Mouse (Mus musculus): ENCODE measurements around the gene Gstm5.
A peak's percentile ranks its signal among the peaks of the same experiment; 100 is the strongest.
"Not testable (repeated sequence)": the region's sequence is repeated elsewhere in the genome, so short reads cannot be mapped to it uniquely, and the experiment has no call there.

The Gstm5 gene

GRCm38 (mm10) chr3:107895720-107896569 is at the start of gene Gstm5:
TSS of gene Gstm5 (plus strand) at chr3:107895821.
- peak; percentile 84 for DNase-seq (ENCODE audit: extremely low spot score, low spot score)

DNA sequence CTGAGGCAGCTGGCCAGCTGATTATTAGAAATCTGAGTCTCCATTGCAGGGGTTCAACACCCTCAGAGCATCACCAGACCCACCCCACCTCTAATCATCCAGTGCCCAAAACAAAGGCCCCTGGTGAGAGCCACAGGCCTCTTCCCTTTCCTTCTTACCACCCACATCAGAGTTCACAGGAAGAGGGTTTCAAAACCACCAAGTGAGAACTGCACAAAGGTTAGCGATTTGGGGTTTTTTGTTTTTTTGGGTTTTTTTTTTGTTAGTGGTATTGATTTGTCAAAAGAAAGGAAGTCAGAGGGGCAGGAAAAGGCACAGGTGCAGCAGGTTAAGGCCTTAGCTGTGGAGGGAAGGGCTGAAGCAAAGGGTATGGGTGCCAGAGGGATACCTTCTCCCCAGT is 49.4 kb upstream of the Gstm5 start:
- no peak for DNase-seq (ENCODE audit: extremely low spot score, low spot score)

- DNase-seq (ENCODE audit: extremely low spot score, low spot score) = no peak
These were observed 48.8 kb upstream of the Gstm5 start for GRCm38 (mm10) chr3:107846835-107847234.

- DNase-seq (ENCODE audit: extremely low spot score, low spot score) = no peak
These were observed 47.5 kb upstream of the Gstm5 start for GRCm38 (mm10) chr3:107848126-107848525.

GRCm38 (mm10) chr3:107849000-107849692 is 46.5 kb upstream of the Gstm5 start:
- no peak for DNase-seq (ENCODE audit: extremely low spot score, low spot score)

GRCm38 (mm10) chr3:107849693-107850031 is 46.0 kb upstream of the Gstm5 start:
- no peak for DNase-seq (ENCODE audit: extremely low spot score, low spot score)

DNA sequence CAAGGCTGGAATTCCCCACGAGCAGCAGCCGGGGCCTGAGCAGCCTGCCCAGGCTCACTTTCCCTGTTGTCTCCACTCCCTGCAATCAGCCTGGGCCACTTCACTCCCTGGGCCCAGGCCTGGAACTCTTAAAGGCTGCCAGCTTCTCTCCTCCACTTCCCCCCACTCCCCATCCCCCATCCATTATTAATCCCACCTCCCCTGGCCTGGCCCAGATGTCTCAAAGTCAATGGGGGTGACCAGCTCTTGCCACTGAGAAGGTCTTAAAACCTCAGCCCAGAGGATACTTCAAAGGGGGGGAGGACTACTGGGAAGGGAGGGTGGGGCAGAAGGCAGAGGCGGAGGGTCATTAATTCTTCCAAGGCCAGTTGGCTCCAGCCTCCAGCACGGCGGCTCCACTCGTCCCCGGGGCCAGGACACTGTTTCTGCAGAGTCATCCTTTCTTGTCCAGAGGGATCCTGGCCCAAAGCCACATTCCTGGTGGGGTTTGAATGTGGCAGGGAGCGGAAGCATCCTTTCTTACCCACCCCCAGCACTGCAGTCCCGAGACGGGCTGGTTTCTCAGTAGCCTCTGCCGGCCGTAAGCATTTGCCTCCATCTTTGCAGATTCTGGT is 45.1 kb upstream of the Gstm5 start:
- peak; percentile 63 for DNase-seq (ENCODE audit: extremely low spot score, low spot score)

- no peak for DNase-seq (ENCODE audit: extremely low spot score, low spot score)
These were observed 42.8 kb upstream of the Gstm5 start for GRCm38 (mm10) chr3:107852786-107853185.

GRCm38 (mm10) chr3:107853232-107854181 is 42.1 kb upstream of the Gstm5 start:
- DNase-seq (ENCODE audit: extremely low spot score, low spot score) = no peak

DNA sequence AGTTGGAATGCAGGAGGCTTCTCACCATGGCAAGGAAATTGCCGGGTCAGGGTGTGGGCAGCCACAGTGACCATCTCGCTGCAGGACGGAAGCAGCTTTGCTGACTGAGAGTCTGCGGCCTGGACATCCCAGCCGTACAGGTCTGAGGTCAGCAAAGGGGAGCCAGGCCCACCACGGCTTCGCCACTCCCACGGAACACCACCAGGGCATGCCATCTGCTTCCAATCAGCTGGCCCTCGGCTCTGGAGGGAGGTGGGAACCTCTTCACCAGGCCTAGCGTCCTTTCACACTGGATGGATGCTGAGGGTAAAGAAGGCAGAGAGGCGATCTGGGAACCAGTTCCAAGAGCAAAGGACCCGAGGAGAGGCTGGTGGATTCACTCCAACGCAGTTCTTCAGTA is 40.3 kb upstream of the Gstm5 start:
- DNase-seq (ENCODE audit: extremely low spot score, low spot score) = no peak

GRCm38 (mm10) chr3:107857646-107858045 is 38.0 kb upstream of the Gstm5 start:
- DNase-seq (ENCODE audit: extremely low spot score, low spot score) = no peak

DNA sequence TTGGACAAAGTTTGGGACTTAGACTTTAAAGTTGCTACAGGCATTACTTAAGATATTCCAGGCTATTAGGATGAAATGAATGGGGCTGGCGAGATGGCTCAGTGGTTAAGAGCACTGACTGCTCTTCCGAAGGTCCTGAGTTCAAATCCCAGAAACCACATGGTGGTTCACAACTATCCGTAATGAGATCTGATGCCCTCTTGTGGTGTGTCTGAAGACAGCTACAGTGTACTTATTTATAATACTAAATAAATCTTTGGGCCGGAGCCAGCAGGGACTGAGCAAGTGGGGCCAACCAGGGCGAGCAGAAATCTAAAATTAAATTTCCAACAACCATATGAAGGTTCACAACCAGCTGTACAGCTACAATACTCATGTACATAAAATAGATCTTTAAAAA is 34.1 kb upstream of the Gstm5 start:
- DNase-seq (ENCODE audit: extremely low spot score, low spot score) = not testable (repeated sequence)

GRCm38 (mm10) chr3:107862471-107862870 is 33.1 kb upstream of the Gstm5 start:
- DNase-seq (ENCODE audit: extremely low spot score, low spot score) = no peak

GRCm38 (mm10) chr3:107863471-107863870 is 32.1 kb upstream of the Gstm5 start:
- DNase-seq (ENCODE audit: extremely low spot score, low spot score) = no peak

DNA sequence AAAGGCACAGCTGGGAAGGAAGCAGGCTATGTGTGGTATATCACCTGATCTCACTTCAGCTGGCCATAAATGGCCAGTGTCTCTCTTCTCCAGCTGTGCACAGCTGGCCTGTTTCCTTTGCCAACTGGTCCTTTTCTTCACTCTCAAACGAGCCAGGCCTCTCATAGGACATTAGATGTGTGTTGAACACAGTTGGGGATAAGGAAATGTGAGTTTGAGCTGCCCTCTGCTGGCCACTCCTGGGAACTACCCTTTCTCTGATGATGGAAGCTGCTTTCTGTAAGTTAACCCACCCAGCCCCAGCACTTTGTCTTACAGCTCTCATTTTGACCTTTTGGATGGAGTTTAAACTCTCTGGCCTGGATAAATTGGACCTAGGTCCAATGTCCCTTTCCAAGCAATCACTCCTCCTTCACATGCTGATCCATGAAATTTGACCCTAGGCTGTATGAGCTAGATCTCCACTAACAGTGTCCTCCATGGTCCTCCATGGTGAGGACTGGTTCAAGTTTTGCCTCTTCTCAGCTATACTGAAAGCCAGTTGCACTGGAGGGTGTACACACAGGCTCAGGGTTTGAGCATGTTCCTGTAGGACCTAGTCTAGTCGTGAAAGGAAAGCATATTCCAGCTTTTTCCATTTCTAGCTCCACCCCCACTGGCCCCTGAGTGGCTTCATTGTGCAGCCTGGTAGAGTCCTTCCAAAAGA is 31.6 kb upstream of the Gstm5 start:
- peak; percentile 92 for DNase-seq (ENCODE audit: extremely low spot score, low spot score)

DNA sequence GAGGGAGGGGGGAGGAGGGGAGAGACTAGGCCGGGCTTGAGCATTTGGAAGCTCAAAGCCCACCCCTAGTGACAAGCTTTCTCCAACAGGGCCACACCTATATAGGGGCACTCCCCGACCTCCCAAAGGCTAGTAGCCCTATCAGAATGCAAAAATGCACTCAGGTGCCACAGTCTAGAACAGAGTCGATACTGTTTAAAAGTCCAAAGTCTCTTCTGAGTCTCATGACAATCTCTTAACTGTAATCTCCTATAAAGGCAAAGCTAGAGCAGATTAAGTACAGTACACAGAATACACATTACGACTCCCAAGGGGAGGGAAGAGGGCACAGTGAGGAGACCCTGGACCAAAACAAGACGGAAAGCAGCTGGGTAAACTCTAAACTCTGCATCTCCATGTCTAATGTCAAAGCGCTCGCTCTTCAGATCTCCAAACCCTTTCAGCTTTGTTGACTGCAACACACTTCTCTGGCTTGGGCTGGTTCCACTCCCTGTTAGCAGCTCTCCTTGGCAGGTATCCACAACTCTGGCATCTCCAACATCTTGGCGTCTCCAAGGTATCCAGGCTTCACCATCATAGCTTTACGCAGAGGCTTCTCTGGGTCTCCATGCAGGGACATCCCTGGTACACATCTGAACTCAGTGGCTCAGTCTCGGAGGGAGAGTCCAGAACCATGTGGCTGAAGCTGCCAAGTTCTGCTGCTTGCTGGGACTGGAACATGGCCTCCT is 30.1 kb upstream of the Gstm5 start:
- DNase-seq (ENCODE audit: extremely low spot score, low spot score) = no peak

- peak; percentile 84 for DNase-seq (ENCODE audit: extremely low spot score, low spot score)
These were observed 28.5 kb upstream of the Gstm5 start for GRCm38 (mm10) chr3:107867086-107867485.

- DNase-seq (ENCODE audit: extremely low spot score, low spot score) = no peak
These were observed 27.2 kb upstream of the Gstm5 start for GRCm38 (mm10) chr3:107868452-107868851.

DNA sequence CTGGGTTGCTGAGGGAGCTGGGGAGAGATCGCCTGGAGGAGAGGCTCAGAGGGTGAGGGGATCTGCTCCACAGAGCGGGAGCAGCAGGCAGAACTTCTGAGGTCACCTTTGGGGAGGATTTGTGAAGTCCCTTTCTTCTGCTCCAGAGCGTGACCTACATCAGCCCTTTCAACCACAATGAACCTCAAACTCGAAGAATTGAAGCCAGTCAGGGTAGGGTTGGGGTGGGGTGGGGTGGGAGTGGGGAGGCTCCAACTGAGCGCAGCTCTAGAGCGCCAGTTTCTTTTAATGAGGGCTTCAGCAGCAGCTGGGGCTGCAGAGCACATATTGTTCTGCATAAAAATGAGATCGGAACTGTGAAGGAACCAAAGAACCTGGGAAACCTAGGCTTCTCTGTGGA is 26.5 kb upstream of the Gstm5 start:
- no peak for DNase-seq (ENCODE audit: extremely low spot score, low spot score)

GRCm38 (mm10) chr3:107869925-107870324 is 25.7 kb upstream of the Gstm5 start:
- DNase-seq (ENCODE audit: extremely low spot score, low spot score) = no peak

Data from neural tube, embryonic 10.5 days (tissue).